Mouse (Mus musculus): Measurements from ENCODE around the gene Orai2. TPM values are rescaled to one million over a fixed set of nuclear protein-coding genes. Genes with fewer than 3 reads are reported as not detected.
A peak's percentile ranks its signal among the peaks of the same experiment; 100 is the strongest.

Orai2 gene
- total and polyA plus RNA-seq, 3 experiments, result 33.6 to 35.7 TPM; not detected in 1

DNA sequence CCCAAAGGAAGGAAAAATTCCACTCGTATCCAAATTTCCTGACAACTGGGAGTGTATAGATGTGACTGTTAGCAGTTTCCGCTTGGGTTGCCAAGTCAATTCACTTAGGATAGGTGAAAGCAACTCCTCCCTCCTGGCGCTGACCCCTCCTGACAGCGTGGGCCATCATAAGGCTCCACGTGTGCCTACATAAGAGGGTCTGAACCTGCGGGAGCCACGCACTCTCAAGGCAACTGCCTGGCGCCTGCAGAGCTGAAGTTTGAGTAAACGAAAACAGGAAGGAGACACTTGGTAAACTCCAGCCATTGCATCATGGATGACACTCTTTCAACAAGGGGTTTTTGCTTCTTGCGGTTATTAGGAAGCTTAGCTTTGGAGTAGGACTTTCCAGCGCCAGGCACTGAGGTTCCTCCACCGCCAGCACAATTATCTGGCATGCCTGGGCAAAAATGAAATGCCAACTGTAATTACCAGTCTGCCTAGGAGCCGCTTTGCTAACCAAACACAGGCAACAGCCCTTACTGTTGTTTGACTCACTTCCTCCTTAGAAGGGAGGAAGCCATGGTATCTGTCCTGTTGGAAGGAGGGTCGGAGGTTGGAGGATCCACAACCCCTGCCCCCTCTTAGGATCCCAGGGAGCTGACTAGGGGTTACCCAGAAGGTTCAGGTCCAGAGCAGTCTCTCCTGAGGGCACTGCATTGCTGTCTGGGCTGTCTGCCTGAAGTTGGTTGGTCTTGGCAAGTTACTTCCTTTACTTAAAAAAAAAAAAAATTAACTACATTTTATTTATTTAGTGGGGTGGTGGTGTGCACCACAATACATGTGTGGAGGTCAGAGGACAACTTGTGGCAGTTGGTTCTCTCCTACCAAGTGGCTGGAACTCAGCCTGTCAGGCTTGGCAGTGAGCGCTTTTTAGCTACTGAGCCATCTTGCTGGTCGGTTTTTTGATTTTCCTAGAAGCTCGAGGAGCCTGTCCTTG lies 1.1 kb upstream of the Orai2 start (continued):
- no peak; the same call in 1 of the 2 replicates for TF ChIP-seq POLR2AphosphoS2 (IDR thresholded peaks at IDR 0.05; ENCODE audit: low read length)
- no peak for TF ChIP-seq NRF1 (IDR thresholded peaks at IDR 0.05; ENCODE audit: insufficient read depth, low read depth, low read length, poor library complexity, severe bottlenecking)
- no peak; the same call in 1 of the 2 replicates for TF ChIP-seq USF1 (IDR thresholded peaks at IDR 0.05; ENCODE audit: low read depth, low read length)
- peak; percentile 84; the same call in 1 of the 2 replicates for TF ChIP-seq MYC (IDR thresholded peaks at IDR 0.05; ENCODE audit: low read depth, low read length)
- TF ChIP-seq MEF2A (IDR thresholded peaks at IDR 0.05; ENCODE audit: extremely low read depth, insufficient replicate concordance, low read depth, low read length, poor library complexity, severe bottlenecking), result no peak
- no peak for TF ChIP-seq BHLHE40 (IDR thresholded peaks at IDR 0.05; ENCODE audit: borderline replicate concordance, low read depth, low read length)
- 0 out of 4 replicates have a peak, but pooled peaks of 1 of the 2 experiments have one; percentile 4 for TF ChIP-seq EP300 (IDR thresholded peaks at IDR 0.05; ENCODE audit: low read depth in 1 of 2, low read length in 2 of 2)
- no peak for TF ChIP-seq MAZ (IDR thresholded peaks at IDR 0.05; ENCODE audit: low read depth, low read length)
- no peak for TF ChIP-seq ELF1 (IDR thresholded peaks at IDR 0.05; ENCODE audit: low read depth, low read length)
- no peak for TF ChIP-seq GABPA (IDR thresholded peaks at IDR 0.05; ENCODE audit: low read depth, low read length)
- no peak for TF ChIP-seq CHD2 (IDR thresholded peaks at IDR 0.05; ENCODE audit: low read length)

DNA sequence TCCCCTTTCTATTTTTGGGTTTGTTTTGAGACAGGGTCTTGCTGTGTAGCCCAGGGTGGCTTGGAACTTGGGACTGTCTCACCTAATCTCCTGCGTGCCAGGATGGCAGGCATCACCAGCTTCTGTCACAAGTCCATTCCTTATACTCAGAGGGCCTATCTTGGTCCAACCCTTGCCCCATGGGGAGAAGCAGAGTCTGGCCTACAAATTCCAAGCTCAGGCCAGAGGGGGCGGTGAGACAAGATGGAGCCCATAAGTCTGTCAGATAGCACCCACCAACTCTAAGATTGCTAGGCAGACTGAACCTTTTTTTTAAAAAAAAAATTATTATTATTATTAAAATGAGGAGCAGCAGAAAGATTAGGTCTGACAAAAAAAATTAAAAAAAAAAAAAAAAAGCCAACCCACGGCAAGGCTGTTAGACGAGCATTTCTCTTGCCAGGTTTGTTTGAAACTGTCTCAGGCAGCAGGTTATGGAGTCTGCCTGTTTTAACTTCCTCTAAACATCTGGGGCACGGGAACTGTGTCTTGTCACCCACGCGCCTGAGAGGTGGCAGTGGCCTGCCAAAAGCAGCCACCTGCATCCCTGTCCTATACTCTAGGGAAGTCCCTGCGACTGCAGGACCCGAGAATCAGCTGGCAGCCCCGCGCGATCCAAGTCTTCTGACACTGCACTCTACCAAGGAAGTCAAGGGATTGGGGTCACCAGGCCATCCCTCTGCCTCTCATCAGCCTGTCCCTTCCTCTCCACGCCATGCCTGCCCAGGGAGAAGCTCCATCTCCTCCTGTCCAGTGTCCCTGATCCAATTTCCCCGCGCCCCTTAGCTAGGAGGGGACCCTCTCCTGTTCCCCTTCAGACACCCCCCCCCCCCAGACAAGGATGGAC lies 644 bp downstream of the Orai2 start:
- peak overlapping the region; percentile 80 for H3K9ac ChIP-seq (ENCODE audit: control insufficient read depth, low read depth, low read length, poor library complexity, severe bottlenecking)
- peak overlapping the region; percentile 66 for H3K27ac ChIP-seq (ENCODE audit: control insufficient read depth, low read depth, low read length)
- peak; percentile 83 for DNase-seq (ENCODE audit: low read depth, low spot score)
- H3K27me3 ChIP-seq (ENCODE audit: control insufficient read depth in 1 of 2, insufficient read depth in 2 of 2, low read length in 2 of 2), result no peaks in the 10 kb centered on the region
- H3K9me3 ChIP-seq (replicated peaks; ENCODE audit: insufficient read depth, low read length), result no peaks in the 10 kb centered on the region
- H3K36me3 ChIP-seq (ENCODE audit: control insufficient read depth in 1 of 2, insufficient read depth in 2 of 2, low read length in 2 of 2), result peaks cover 2 to 15% of the 10 kb centered on the region in 2 experiments; a peak in 3 of 4 replicates
- peaks cover 0 to 29% of the 10 kb centered on the region in 2 experiments for H3K4me1 ChIP-seq (ENCODE audit: control insufficient read depth in 1 of 2, insufficient read depth in 2 of 2, low read length in 2 of 2)
- peak overlapping the region; percentile 78 to 81 for H3K4me3 ChIP-seq (ENCODE audit: control insufficient read depth in 1 of 2, insufficient read depth in 1 of 2, low read depth in 2 of 2, low read length in 2 of 2)
- peaks cover 14% of the 10 kb centered on the region for H3K79me2 ChIP-seq (ENCODE audit: control insufficient read depth, insufficient read depth, low read length, poor library complexity)
- TF ChIP-seq CHD2 (IDR thresholded peaks at IDR 0.05; ENCODE audit: low read length), result no peak
- TF ChIP-seq TBP (IDR thresholded peaks at IDR 0.05; ENCODE audit: low read depth, low read length), result peak; percentile 59; the same call in 1 of the 2 replicates
- TF ChIP-seq ZNF384 (IDR thresholded peaks at IDR 0.05; ENCODE audit: low read depth, low read length), result peak; percentile 63
- no peak for TF ChIP-seq BHLHE40 (IDR thresholded peaks at IDR 0.05; ENCODE audit: borderline replicate concordance, low read depth, low read length)
- no peak; the same call in 1 of the 2 replicates for TF ChIP-seq NELFE (IDR thresholded peaks at IDR 0.05; ENCODE audit: low read depth, low read length)
- no peak for TF ChIP-seq ZC3H11A (IDR thresholded peaks at IDR 0.05; ENCODE audit: low read depth, low read length)
- TF ChIP-seq ETS1 (IDR thresholded peaks at IDR 0.05; ENCODE audit: low read depth, low read length), result peak; percentile 71
- no peak for TF ChIP-seq POLR2AphosphoS2 (IDR thresholded peaks at IDR 0.05; ENCODE audit: low read length)
- TF ChIP-seq SIN3A (IDR thresholded peaks at IDR 0.05; ENCODE audit: low read length), result peak; percentile 84; the same call in 1 of the 2 replicates
- TF ChIP-seq USF2 (IDR thresholded peaks at IDR 0.05; ENCODE audit: borderline replicate concordance in 1 of 2, insufficient read depth in 1 of 2, low read depth in 1 of 2, low read length in 2 of 2), result no peak
- no peak for TF ChIP-seq ZMIZ1 (IDR thresholded peaks at IDR 0.05; ENCODE audit: low read depth, low read length)
- no peak; the same call in 1 of the 2 replicates for TF ChIP-seq MXI1 (IDR thresholded peaks at IDR 0.05; ENCODE audit: low read depth, low read length)
- no peak for TF ChIP-seq JUND (IDR thresholded peaks at IDR 0.05; ENCODE audit: low read depth, low read length)
- no peak for TF ChIP-seq ELF1 (IDR thresholded peaks at IDR 0.05; ENCODE audit: low read depth, low read length)
- TF ChIP-seq MAZ (IDR thresholded peaks at IDR 0.05; ENCODE audit: low read depth, low read length), result no peak
- no peak for TF ChIP-seq POLR2A (IDR thresholded peaks at IDR 0.05; ENCODE audit: control insufficient read depth in 1 of 2, insufficient read depth in 1 of 2, low read depth in 1 of 2, low read length in 2 of 2, poor library complexity in 1 of 2)
- TF ChIP-seq HCFC1 (IDR thresholded peaks at IDR 0.05; ENCODE audit: low read depth, low read length), result no peak
- TF ChIP-seq MAX (IDR thresholded peaks at IDR 0.05; ENCODE audit: low read length), result no peak
- TF ChIP-seq EP300 (IDR thresholded peaks at IDR 0.05; ENCODE audit: low read depth in 1 of 2, low read length in 2 of 2), result no peak
- TF ChIP-seq TAL1 (IDR thresholded peaks at IDR 0.05; ENCODE audit: low read length), result 0 out of 2 replicates have a peak, but pooled peaks have one; percentile 7
- TF ChIP-seq NRF1 (IDR thresholded peaks at IDR 0.05; ENCODE audit: insufficient read depth, low read depth, low read length, poor library complexity, severe bottlenecking), result no peak
- no peak for TF ChIP-seq SMC3 (IDR thresholded peaks at IDR 0.05; ENCODE audit: low read depth, low read length)
- TF ChIP-seq RAD21 (IDR thresholded peaks at IDR 0.05; ENCODE audit: low read depth, low read length), result no peak
- TF ChIP-seq KAT2A (conservative IDR thresholded peaks at IDR 0.05; ENCODE audit: low read depth, low read length), result no peak

Data from MEL (cell line).